In genomic region chr5:112749634-112750033, GRCm38 (mm10) we compare ENCODE assay signal across 28 mouse cellular contexts.
DNase-seq lines count a peak whose midpoint lies in the region; ATAC-seq and TF ChIP-seq lines count a peak whose summit lies in the region.
"Had no signal": no experiment of that assay in that cellular context is flagged by ENCODE, and none has a peak within 500 bp of the region (broad histone marks: within the 10 kb centered on the region; RNA-seq: fewer than 3 reads in every experiment).

No protein-coding gene starts in this region.

- H3K27me3 ChIP-seq in midbrain, embryonic 11.5 days (ENCODE audit: control insufficient read depth, insufficient read depth, low read length) = no peaks in the 10 kb centered on the region
- H3K27me3 ChIP-seq in midbrain, embryonic 10.5 days (ENCODE audit: low read depth, poor library complexity, severe bottlenecking) = no peaks in the 10 kb centered on the region
- no peaks in the 10 kb centered on the region for H3K27me3 ChIP-seq in midbrain, embryonic 13.5 days
- H3K27me3 ChIP-seq in midbrain, postnatal 0 days (ENCODE audit: insufficient read depth, low read length) = no peaks in the 10 kb centered on the region
- H3K27me3 ChIP-seq in kidney, embryonic 16.5 days (ENCODE audit: insufficient read depth, low read length) = peaks cover 11% of the 10 kb centered on the region; the same call in 1 of the 2 replicates
- H3K27me3 ChIP-seq: embryonic facial prominence, embryonic 13.5 days; forebrain, embryonic 15.5 days; heart, embryonic 12.5 days; intestine, embryonic 15.5 days had no signal

- peak; percentile 60 for DNase-seq in midbrain, embryonic 11.5 days (ENCODE audit: low spot score, missing footprints)
- no peak for DNase-seq in midbrain, embryonic 10.5 days (ENCODE audit: low spot score)
- no peak for DNase-seq in midbrain, postnatal 0 days (ENCODE audit: low spot score)
- DNase-seq: adrenal gland, postnatal 25 days; B cell, adult 2 months; cerebellum, adult 18-20 months; cerebellum, postnatal 10 days; gastrocnemius, adult 2 months; gastrocnemius, postnatal 36 days; heart, adult 2 months; kidney, adult 2 months; kidney, postnatal 10 days; layer of hippocampus, adult 9-11 months; lung, embryonic 14.5 days; lung, postnatal 14 days; thymus, adult 2 months; thymus, postnatal 36 days had no signal

- no peak overlapping the region for H3K4me2 ChIP-seq in midbrain, embryonic 11.5 days
- no peak overlapping the region for H3K4me2 ChIP-seq in midbrain, embryonic 13.5 days (replicated peaks)
- no peak overlapping the region for H3K4me2 ChIP-seq in midbrain, postnatal 0 days (ENCODE audit: low read depth, low read length, poor library complexity, severe bottlenecking)
- H3K4me2 ChIP-seq in kidney, embryonic 16.5 days (replicated peaks; ENCODE audit: low read depth, low read length) = no peak overlapping the region
- H3K4me2 ChIP-seq: embryonic facial prominence, embryonic 13.5 days; forebrain, embryonic 15.5 days; heart, embryonic 12.5 days; intestine, embryonic 15.5 days; limb, embryonic 12.5 days; liver, embryonic 15.5 days; lung, embryonic 14.5 days had no signal

- 77% methylated on average over 5 of the region's 5 CpGs for WGBS in midbrain, embryonic 11.5 days
- 76% methylated on average over 5 of the region's 5 CpGs for WGBS in midbrain, embryonic 10.5 days
- WGBS in midbrain, embryonic 13.5 days = 48% methylated on average over 5 of the region's 5 CpGs
- WGBS in midbrain, postnatal 0 days = 41% methylated on average over 5 of the region's 5 CpGs
- WGBS in kidney, embryonic 16.5 days = 44% methylated on average over 5 of the region's 5 CpGs

- no peaks in the 10 kb centered on the region for H3K36me3 ChIP-seq in midbrain, embryonic 11.5 days (ENCODE audit: control insufficient read depth, insufficient read depth, low read length)
- H3K36me3 ChIP-seq in midbrain, embryonic 10.5 days = no peaks in the 10 kb centered on the region
- H3K36me3 ChIP-seq in midbrain, embryonic 13.5 days = no peaks in the 10 kb centered on the region
- no peaks in the 10 kb centered on the region for H3K36me3 ChIP-seq in midbrain, postnatal 0 days (ENCODE audit: insufficient read depth, low read length)
- no peaks in the 10 kb centered on the region for H3K36me3 ChIP-seq in kidney, embryonic 16.5 days (ENCODE audit: insufficient read depth, low read length)
- H3K36me3 ChIP-seq: embryonic facial prominence, embryonic 13.5 days; forebrain, embryonic 10.5 days; forebrain, embryonic 15.5 days; intestine, embryonic 15.5 days; limb, embryonic 12.5 days; liver, embryonic 15.5 days had no signal

- H3K9ac ChIP-seq in midbrain, embryonic 11.5 days (ENCODE audit: low read length) = no peak overlapping the region
- H3K9ac ChIP-seq in midbrain, embryonic 13.5 days (replicated peaks) = no peak overlapping the region
- H3K9ac ChIP-seq in midbrain, postnatal 0 days (replicated peaks; ENCODE audit: low read length, poor library complexity, severe bottlenecking) = no peak overlapping the region
- H3K9ac ChIP-seq in kidney, embryonic 16.5 days (replicated peaks; ENCODE audit: low read length) = no peak overlapping the region
- H3K9ac ChIP-seq: embryonic facial prominence, embryonic 13.5 days; forebrain, embryonic 15.5 days; heart, embryonic 12.5 days; intestine, embryonic 15.5 days; limb, embryonic 12.5 days; liver, embryonic 15.5 days; lung, embryonic 14.5 days had no signal

- TF ChIP-seq CTCF in midbrain, postnatal 0 days (IDR thresholded peaks at IDR 0.05) = no peak

- ATAC-seq in midbrain, embryonic 11.5 days (ENCODE audit: low FRiP score) = no peak
- peak; percentile 75 for ATAC-seq in midbrain, embryonic 13.5 days
- no peak for ATAC-seq in midbrain, postnatal 0 days (ENCODE audit: low FRiP score)
- ATAC-seq in monocyte, adult 5-6 weeks (replicated peaks; ENCODE audit: insufficient number of reproducible peaks, low FRiP score, low TSS enrichment, poor library complexity, severe bottlenecking) = no peak
- ATAC-seq in kidney, embryonic 16.5 days (ENCODE audit: low FRiP score, low TSS enrichment) = no peak
- ATAC-seq: forebrain, embryonic 15.5 days; intestine, embryonic 15.5 days had no signal

- no peak overlapping the region for H3K27ac ChIP-seq in midbrain, embryonic 11.5 days (ENCODE audit: low read depth, low read length)
- no peak overlapping the region for H3K27ac ChIP-seq in midbrain, embryonic 10.5 days (replicated peaks)
- peak overlapping the region; percentile 83 for H3K27ac ChIP-seq in midbrain, embryonic 13.5 days
- peak overlapping the region; percentile 26; the same call in 1 of the 2 replicates for H3K27ac ChIP-seq in midbrain, postnatal 0 days (ENCODE audit: low read depth, low read length)
- H3K27ac ChIP-seq in kidney, embryonic 16.5 days (ENCODE audit: low read length) = no peak overlapping the region
- H3K27ac ChIP-seq: embryonic facial prominence, embryonic 13.5 days; forebrain, embryonic 10.5 days; forebrain, embryonic 15.5 days; gastrocnemius, adult 2 months; heart, adult 2 months; intestine, embryonic 15.5 days; left cerebral cortex, adult 2 months; limb, embryonic 12.5 days; liver, embryonic 15.5 days had no signal

- no peaks in the 10 kb centered on the region for H3K9me3 ChIP-seq in midbrain, embryonic 11.5 days (ENCODE audit: control insufficient read depth, low read length)
- 0 out of 2 replicates have a peak, but pooled peaks cover 4% of the 10 kb centered on the region for H3K9me3 ChIP-seq in midbrain, embryonic 10.5 days (replicated peaks)
- H3K9me3 ChIP-seq in midbrain, embryonic 13.5 days = no peaks in the 10 kb centered on the region
- no peaks in the 10 kb centered on the region for H3K9me3 ChIP-seq in midbrain, postnatal 0 days (ENCODE audit: low read length)
- peaks cover 4% of the 10 kb centered on the region; the same call in 1 of the 2 replicates for H3K9me3 ChIP-seq in kidney, embryonic 16.5 days (ENCODE audit: low read length)
- H3K9me3 ChIP-seq: embryonic facial prominence, embryonic 13.5 days; forebrain, embryonic 15.5 days; intestine, embryonic 15.5 days; liver, embryonic 15.5 days had no signal

- H3K4me3 ChIP-seq in midbrain, embryonic 11.5 days (ENCODE audit: low read depth, low read length) = no peak overlapping the region
- H3K4me3 ChIP-seq in midbrain, embryonic 10.5 days = no peak overlapping the region
- no peak overlapping the region for H3K4me3 ChIP-seq in midbrain, embryonic 13.5 days (replicated peaks)
- no peak overlapping the region for H3K4me3 ChIP-seq in midbrain, postnatal 0 days (ENCODE audit: low read depth, low read length)
- H3K4me3 ChIP-seq in kidney, embryonic 16.5 days (ENCODE audit: low read length) = no peak overlapping the region
- H3K4me3 ChIP-seq: embryonic facial prominence, embryonic 13.5 days; forebrain, embryonic 10.5 days; forebrain, embryonic 15.5 days; gastrocnemius, adult 2 months; heart, adult 2 months; heart, embryonic 12.5 days; intestine, embryonic 15.5 days; left cerebral cortex, adult 2 months; limb, embryonic 12.5 days; liver, embryonic 15.5 days had no signal

- no peaks in the 10 kb centered on the region for H3K4me1 ChIP-seq in midbrain, embryonic 11.5 days (ENCODE audit: control insufficient read depth, insufficient read depth, low read length)
- H3K4me1 ChIP-seq in midbrain, embryonic 10.5 days = peaks cover 13% of the 10 kb centered on the region
- H3K4me1 ChIP-seq in midbrain, embryonic 13.5 days (replicated peaks) = peaks cover 43% of the 10 kb centered on the region
- H3K4me1 ChIP-seq in midbrain, postnatal 0 days (ENCODE audit: insufficient read depth, low read length) = peaks cover 12% of the 10 kb centered on the region; the same call in 1 of the 2 replicates
- H3K4me1 ChIP-seq in kidney, embryonic 16.5 days (ENCODE audit: insufficient read depth, low read length) = no peaks in the 10 kb centered on the region
- H3K4me1 ChIP-seq: embryonic facial prominence, embryonic 13.5 days; intestine, embryonic 15.5 days; liver, embryonic 15.5 days had no signal

Comparison
In these comparisons a context has a peak if more than half of its experiments do, and no peak if none do; other contexts are left out.
1. H3K27ac ChIP-seq: peak in midbrain, embryonic 13.5 days (single experiment) and midbrain, postnatal 0 days (single experiment); none in midbrain, embryonic 11.5 days (single experiment), midbrain, embryonic 10.5 days (single experiment) and kidney, embryonic 16.5 days (single experiment).